Mouse (Mus musculus) mouse embryonic stem cell (cell line): ENCODE measurements around the gene Man2a1.

Experiments
- in situ Hi-C, 2 experiments: fragments of 300-500 bp; cut with MboI; formaldehyde crosslinking; loops; 1 replicate in 1 of 2; 3 replicates in 1 of 2; pipeline ENCODE4 v1.14.3; 2019 to 2020; ENCODE audit warnings: low sequenced_read_pairs in 2 of 2, low pct_unique_long_range_greater_than_20kb in 1 of 2, mixed read lengths in 1 of 2; ENCODE audit not compliant: unreplicated experiment in 1 of 2

Man2a1 gene

GRCm38 (mm10) chr17:64676735-64677469, 76.4 kb downstream of the Man2a1 start:
- in situ Hi-C loops = no loop called here

GRCm38 (mm10) chr17:64681461-64681860, 80.9 kb downstream of the Man2a1 start:
- in situ Hi-C loops = no loop called here

- in situ Hi-C loops = no loop called here
These were observed 81.4 kb downstream of the Man2a1 start for GRCm38 (mm10) chr17:64681927-64682326.

- in situ Hi-C loops = no loop called here
These were observed 83.6 kb downstream of the Man2a1 start for GRCm38 (mm10) chr17:64684088-64684487.

GRCm38 (mm10) chr17:64685216-64685903, 84.8 kb downstream of the Man2a1 start:
- in situ Hi-C loops = no loop called here

- in situ Hi-C loops = no loop called here
These were observed 89.1 kb downstream of the Man2a1 start for GRCm38 (mm10) chr17:64689614-64690013.

GRCm38 (mm10) chr17:64697277-64697831, 96.8 kb downstream of the Man2a1 start:
- in situ Hi-C loops = no loop called here

- in situ Hi-C loops = no loop called here
These were observed 98.0 kb downstream of the Man2a1 start for GRCm38 (mm10) chr17:64698516-64698915.

- in situ Hi-C loops = no loop called here
These were observed 103.2 kb downstream of the Man2a1 start for GRCm38 (mm10) chr17:64703649-64704230.

GRCm38 (mm10) chr17:64707529-64707928, 107.0 kb downstream of the Man2a1 start:
- in situ Hi-C loops = no loop called here

GRCm38 (mm10) chr17:64716318-64716717, 115.8 kb downstream of the Man2a1 start:
- in situ Hi-C loops = no loop called here

- in situ Hi-C loops = no loop called here
These were observed 119.2 kb downstream of the Man2a1 start for GRCm38 (mm10) chr17:64719760-64720159.

- in situ Hi-C loops = no loop called here
These were observed 120.6 kb downstream of the Man2a1 start for GRCm38 (mm10) chr17:64721112-64721511.

- in situ Hi-C loops = no loop called here
These were observed 122.6 kb downstream of the Man2a1 start for GRCm38 (mm10) chr17:64723162-64723561.

- in situ Hi-C loops = no loop called here
These were observed 124.7 kb downstream of the Man2a1 start for GRCm38 (mm10) chr17:64725214-64725613.

GRCm38 (mm10) chr17:64726032-64726431, 125.5 kb downstream of the Man2a1 start:
- in situ Hi-C loops = no loop called here

- in situ Hi-C loops = no loop called here
These were observed 135.0 kb downstream of the Man2a1 start for GRCm38 (mm10) chr17:64735492-64735891.

GRCm38 (mm10) chr17:64737918-64738317, 137.4 kb downstream of the Man2a1 start:
- in situ Hi-C loops = no loop called here

- in situ Hi-C loops = no loop called here
These were observed 138.6 kb downstream of the Man2a1 start for GRCm38 (mm10) chr17:64739129-64739528.
